In the genomic region with DNA sequence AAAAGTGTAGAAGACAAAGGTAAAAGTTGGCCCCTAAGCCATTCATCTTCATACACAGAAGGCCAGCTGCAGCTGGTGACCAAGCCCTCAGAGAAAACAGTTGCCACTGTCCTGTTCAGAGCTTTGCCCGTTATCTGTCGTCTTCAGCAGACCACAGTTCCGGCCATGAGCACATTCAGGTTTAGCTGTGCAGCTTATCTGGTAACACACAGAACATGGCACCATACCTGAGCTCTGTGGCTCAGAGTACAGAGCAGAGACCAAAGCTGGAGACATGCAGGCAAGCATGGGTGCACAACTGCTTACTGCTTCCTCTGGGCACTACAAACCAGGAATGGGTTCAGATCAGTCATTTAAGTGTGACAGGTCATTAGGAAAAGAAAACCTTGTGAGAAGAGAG, we compare ENCODE assay signal across 28 mouse cellular contexts. TPM values are rescaled to one million over a fixed set of nuclear protein-coding genes. Genes with fewer than 3 reads are reported as not detected.
A peak's percentile ranks its signal among the peaks of the same experiment; 100 is the strongest.
DNase-seq lines count a peak whose midpoint lies in the region; ATAC-seq and TF ChIP-seq lines count a peak whose summit lies in the region.
"Had no signal": no experiment of that assay in that cellular context is flagged by ENCODE, and none has a peak within 500 bp of the region (broad histone marks: within the 10 kb centered on the region; RNA-seq: fewer than 3 reads in every experiment).

No protein-coding gene starts in this region.

- peak; percentile 84 for DNase-seq in heart, embryonic 10.5 days (ENCODE audit: low spot score)
- no peak for DNase-seq in heart, adult 2 months
- DNase-seq in c-Kit-positive CD71-negative TER-119-negative erythroid progenitor cells, embryonic 14.5 days (ENCODE audit: low read depth), result peak; percentile 37
- DNase-seq in liver, embryonic 11.5 days (ENCODE audit: low spot score), result peak; percentile 43
- DNase-seq in kidney, postnatal 10 days, result no peak
- DNase-seq in layer of hippocampus, adult 11-12 months (ENCODE audit: low spot score), result no peak
- DNase-seq in urinary bladder, postnatal 10 days (ENCODE audit: low spot score), result no peak
- DNase-seq: cerebellum, adult 11 months; cerebellum, postnatal 10 days; embryo, embryonic 11 days; forebrain, postnatal 0 days; heart, postnatal 36 days; kidney, adult 8-10 months; kidney, postnatal 25 days; lung, adult 2 months had no signal

- no peaks in the 10 kb centered on the region for H3K79me2 ChIP-seq in heart, adult 2 months (replicated peaks; ENCODE audit: control insufficient read depth, insufficient read depth, low read length)

- H3K27ac ChIP-seq in heart, embryonic 10.5 days, result no peak overlapping the region
- no peak overlapping the region for H3K27ac ChIP-seq in heart, adult 2 months
- peak overlapping the region; percentile 45 for H3K27ac ChIP-seq in liver, embryonic 11.5 days (ENCODE audit: low read depth, low read length)
- H3K27ac ChIP-seq: forebrain, embryonic 10.5 days; heart, embryonic 13.5 days; hindbrain, embryonic 14.5 days; left cerebral cortex, adult 2 months; midbrain, embryonic 12.5 days had no signal

- peaks cover 97% of the 10 kb centered on the region for H3K36me3 ChIP-seq in heart, embryonic 10.5 days
- peaks cover 18% of the 10 kb centered on the region for H3K36me3 ChIP-seq in heart, adult 2 months (ENCODE audit: control insufficient read depth, insufficient read depth, low read length)
- peaks cover 55% of the 10 kb centered on the region for H3K36me3 ChIP-seq in liver, embryonic 11.5 days (ENCODE audit: control insufficient read depth, insufficient read depth, low read length)

- peak overlapping the region; percentile 16; the same call in 1 of the 2 replicates for H3K4me2 ChIP-seq in liver, embryonic 11.5 days
- H3K4me2 ChIP-seq: heart, embryonic 13.5 days; hindbrain, embryonic 14.5 days; midbrain, embryonic 12.5 days had no signal

- H3K4me3 ChIP-seq in heart, embryonic 10.5 days, result no peak overlapping the region
- no peak overlapping the region for H3K4me3 ChIP-seq in heart, adult 2 months
- no peak overlapping the region for H3K4me3 ChIP-seq in liver, embryonic 11.5 days (ENCODE audit: low read depth, low read length)
- H3K4me3 ChIP-seq: forebrain, embryonic 10.5 days; heart, embryonic 13.5 days; left cerebral cortex, adult 2 months; midbrain, embryonic 12.5 days had no signal

- no peaks in the 10 kb centered on the region for H3K4me1 ChIP-seq in heart, embryonic 10.5 days
- H3K4me1 ChIP-seq in heart, adult 2 months (ENCODE audit: control insufficient read depth, insufficient read depth, low read length), result no peaks in the 10 kb centered on the region; the same call in 1 of the 2 replicates
- peaks cover 19% of the 10 kb centered on the region for H3K4me1 ChIP-seq in liver, embryonic 11.5 days (replicated peaks; ENCODE audit: control insufficient read depth, insufficient read depth, low read length)
- H3K4me1 ChIP-seq: forebrain, embryonic 10.5 days; heart, embryonic 13.5 days; midbrain, embryonic 12.5 days had no signal

- no peak for TF ChIP-seq CTCF in heart, adult 2 months (IDR thresholded peaks at IDR 0.05)

- H3K9ac ChIP-seq in heart, adult 2 months (ENCODE audit: low read depth, low read length), result no peak overlapping the region
- no peak overlapping the region for H3K9ac ChIP-seq in liver, embryonic 11.5 days (ENCODE audit: low read depth, low read length)
- H3K9ac ChIP-seq: forebrain, postnatal 0 days; heart, embryonic 13.5 days; hindbrain, embryonic 14.5 days; midbrain, embryonic 12.5 days had no signal

- H3K27me3 ChIP-seq in heart, embryonic 10.5 days (ENCODE audit: insufficient read depth, poor library complexity, severe bottlenecking), result no peaks in the 10 kb centered on the region
- no peaks in the 10 kb centered on the region for H3K27me3 ChIP-seq in heart, adult 2 months (ENCODE audit: control insufficient read depth, insufficient read depth, low read length)
- no peaks in the 10 kb centered on the region for H3K27me3 ChIP-seq in liver, embryonic 11.5 days (replicated peaks; ENCODE audit: control insufficient read depth, insufficient read depth, low read length)
- H3K27me3 ChIP-seq: heart, embryonic 13.5 days; midbrain, embryonic 12.5 days had no signal

- intact Hi-C loops in heart, adult 2 months (cut with DNase I), result no loop called here

- no peak for TF ChIP-seq POLR2A in heart, adult 2 months (IDR thresholded peaks at IDR 0.05; ENCODE audit: insufficient read depth, low read depth, low read length)

- WGBS in heart, embryonic 10.5 days, result 86% methylated on average over 3 of the region's 3 CpGs
- WGBS in heart, adult 2 months, result 84% methylated on average over 3 of the region's 3 CpGs
- 38% methylated on average over 3 of the region's 3 CpGs for WGBS in liver, embryonic 11.5 days

- no peak for TF ChIP-seq EP300 in heart, adult 2 months (IDR thresholded peaks at IDR 0.05; ENCODE audit: insufficient read depth, low read depth, low read length)

- H3K9me3 ChIP-seq in heart, embryonic 10.5 days, result no peaks in the 10 kb centered on the region
- no peaks in the 10 kb centered on the region for H3K9me3 ChIP-seq in liver, embryonic 11.5 days (ENCODE audit: control insufficient read depth, low read length)
- H3K9me3 ChIP-seq: forebrain, embryonic 10.5 days; heart, embryonic 13.5 days; midbrain, embryonic 12.5 days had no signal

- peak; percentile 100 for ATAC-seq in liver, embryonic 11.5 days (replicated peaks; ENCODE audit: low FRiP score)
- ATAC-seq in megakaryocyte progenitor cell, adult 5-6 weeks (replicated peaks; ENCODE audit: poor library complexity), result peak; percentile 95
- ATAC-seq: forebrain, postnatal 0 days had no signal

RNA-seq across cellular contexts. Expression of a gene that starts 27.3 kb away (rescaled TPM):
- polyA plus RNA-seq in heart, embryonic 10.5 days (2016; fragmentation: Nextera tagmentation; extraction: Ambion mirVana), result 32.5 and 35.9 TPM in 2 replicates
- total RNA-seq in heart, adult 2 months (2021), result 10 to 100 TPM; 13.0 to 13.4 TPM
- 25.8 and 27.3 TPM in 2 replicates for polyA plus RNA-seq in heart, adult 2 months (2012; rRNA removed)
- polyA plus RNA-seq in liver, embryonic 11.5 days (2014; fragmentation: Nextera tagmentation; extraction: Ambion mirVana), result 22.8 and 23.2 TPM in 2 replicates
- total RNA-seq in megakaryocyte progenitor cell, adult 5-6 weeks (2015), result 10.8 and 11.0 TPM in 2 replicates
- 6.5 and 7.0 TPM in 2 replicates for total RNA-seq in megakaryocyte progenitor cell, adult 5-6 weeks (2017)

RNA-seq across cellular contexts. Expression of a gene that starts 31.6 kb away (rescaled TPM):
- 43.0 and 49.6 TPM in 2 replicates for polyA plus RNA-seq in heart, embryonic 10.5 days (2016; fragmentation: Nextera tagmentation; extraction: Ambion mirVana)
- 10 to 100 TPM; 54.8 to 58.4 TPM for total RNA-seq in heart, adult 2 months (2021)
- polyA plus RNA-seq in heart, adult 2 months (2012; rRNA removed), result 36.6 and 55.4 TPM in 2 replicates
- polyA plus RNA-seq in liver, embryonic 11.5 days (2014; fragmentation: Nextera tagmentation; extraction: Ambion mirVana), result 44.5 and 47.2 TPM in 2 replicates
- total RNA-seq in megakaryocyte progenitor cell, adult 5-6 weeks (2015), result 37.2 and 41.0 TPM in 2 replicates
- total RNA-seq in megakaryocyte progenitor cell, adult 5-6 weeks (2017), result 34.3 and 35.4 TPM in 2 replicates

RNA-seq across cellular contexts. Expression of a gene that starts 36.6 kb away (rescaled TPM):
- not detected in 2 replicates for polyA plus RNA-seq in heart, embryonic 10.5 days (2016; fragmentation: Nextera tagmentation; extraction: Ambion mirVana)
- total RNA-seq in heart, adult 2 months (2021), result 1 to 10 TPM in 1 of 2 experiments, under 1 TPM in 1; 0.42 to 1.5 TPM
- 0.09 and 0.41 TPM in 2 replicates for polyA plus RNA-seq in heart, adult 2 months (2012; rRNA removed)
- polyA plus RNA-seq in liver, embryonic 11.5 days (2014; fragmentation: Nextera tagmentation; extraction: Ambion mirVana), result 0.10 TPM in 1 of 2 replicates, not detected in the other
- total RNA-seq in megakaryocyte progenitor cell, adult 5-6 weeks (2015), result not detected in 2 replicates
- not detected in 2 replicates for total RNA-seq in megakaryocyte progenitor cell, adult 5-6 weeks (2017)
- total RNA-seq: forebrain, postnatal 0 days; monocyte, adult 5-6 weeks had no signal
- polyA plus RNA-seq: forebrain, postnatal 0 days; gonadal fat pad, adult 2 months; heart, embryonic 13.5 days; hindbrain, embryonic 14.5 days; intestine, embryonic 14.5 days; limb, embryonic 11.5 days; midbrain, embryonic 12.5 days; neural tube, embryonic 11.5 days; urinary bladder, adult 2 months had no signal

RNA-seq across cellular contexts. Expression of a gene that starts 44.5 kb away (rescaled TPM):
- polyA plus RNA-seq in heart, embryonic 10.5 days (2016; fragmentation: Nextera tagmentation; extraction: Ambion mirVana), result 0.25 and 0.49 TPM in 2 replicates
- total RNA-seq in heart, adult 2 months (2021), result not detected
- polyA plus RNA-seq in heart, adult 2 months (2012; rRNA removed), result 0.15 and 0.21 TPM in 2 replicates
- polyA plus RNA-seq in liver, embryonic 11.5 days (2014; fragmentation: Nextera tagmentation; extraction: Ambion mirVana), result 0.29 TPM in 1 of 2 replicates, not detected in the other
- total RNA-seq in megakaryocyte progenitor cell, adult 5-6 weeks (2015), result not detected in 2 replicates
- not detected in 2 replicates for total RNA-seq in megakaryocyte progenitor cell, adult 5-6 weeks (2017)
- total RNA-seq: heart, postnatal 36 days; monocyte, adult 5-6 weeks had no signal
- polyA plus RNA-seq: forebrain, embryonic 10.5 days had no signal

RNA-seq across cellular contexts. Expression of a gene that starts 47.4 kb away (rescaled TPM):
- polyA plus RNA-seq in heart, embryonic 10.5 days (2016; fragmentation: Nextera tagmentation; extraction: Ambion mirVana), result 0.44 TPM in 1 of 2 replicates, not detected in the other
- under 1 TPM; 0.52 to 0.76 TPM for total RNA-seq in heart, adult 2 months (2021)
- 0.53 and 1.3 TPM in 2 replicates for polyA plus RNA-seq in heart, adult 2 months (2012; rRNA removed)
- 0.18 and 0.51 TPM in 2 replicates for polyA plus RNA-seq in liver, embryonic 11.5 days (2014; fragmentation: Nextera tagmentation; extraction: Ambion mirVana)
- total RNA-seq in megakaryocyte progenitor cell, adult 5-6 weeks (2015), result 0.27 and 0.32 TPM in 2 replicates
- not detected in 2 replicates for total RNA-seq in megakaryocyte progenitor cell, adult 5-6 weeks (2017)
- total RNA-seq: monocyte, adult 5-6 weeks had no signal
- polyA plus RNA-seq: embryonic facial prominence, embryonic 14.5 days; heart, embryonic 13.5 days; intestine, embryonic 14.5 days; midbrain, embryonic 12.5 days; neural tube, embryonic 11.5 days had no signal

Comparison
In these comparisons a context has a peak if more than half of its experiments do, and no peak if none do; other contexts are left out.
1. DNase-seq: peak in heart, embryonic 10.5 days (single experiment), c-Kit-positive CD71-negative TER-119-negative erythroid progenitor cells, embryonic 14.5 days (single experiment) and liver, embryonic 11.5 days (single experiment); none in heart, adult 2 months (0 of 2), kidney, postnatal 10 days (single experiment), layer of hippocampus, adult 11-12 months (single experiment) and urinary bladder, postnatal 10 days (single experiment).